Mouse (Mus musculus) T-helper 1 cell (primary cell): ENCODE results near the gene Snx9.

ENCODE experiments used
- in situ Hi-C: fragments of 300-600 bp; cut with MboI, MseI; formaldehyde crosslinking; loops from one replicate; pipeline ENCODE4 v1.15.1; 2025; ENCODE audit warnings: high pct_unique_total_duplicates

Snx9 gene

GRCm38 (mm10) chr17:5841128-5841942, at the start of gene Snx9:
Gene Snx9, plus strand, starts transcription at chr17:5841329.
- in situ Hi-C loops, result no loop called here

GRCm38 (mm10) chr17:5792164-5792791, 48.9 kb upstream of the Snx9 start:
- in situ Hi-C loops, result no loop called here

- in situ Hi-C loops, result no loop called here
These were observed 47.5 kb upstream of the Snx9 start for GRCm38 (mm10) chr17:5793593-5793992.

- in situ Hi-C loops, result no loop called here
These were observed 46.9 kb upstream of the Snx9 start for GRCm38 (mm10) chr17:5794276-5794675.

- in situ Hi-C loops, result loop anchor here (5.0 kb wide), 2 partner anchors 62 to 92 kb away; no protein-coding TSS in a partner anchor
These were observed 45.8 kb upstream of the Snx9 start for GRCm38 (mm10) chr17:5795369-5795768.

- in situ Hi-C loops, result loop anchor here (5.0 kb wide), 2 partner anchors 61 to 91 kb away; no protein-coding TSS in a partner anchor
These were observed 45.3 kb upstream of the Snx9 start for GRCm38 (mm10) chr17:5795878-5796277.

GRCm38 (mm10) chr17:5797124-5797760, 43.9 kb upstream of the Snx9 start:
- in situ Hi-C loops, result loop anchor here (5.0 kb wide), 2 partner anchors 60 to 90 kb away; no protein-coding TSS in a partner anchor

GRCm38 (mm10) chr17:5798221-5798801, 42.8 kb upstream of the Snx9 start:
- in situ Hi-C loops, result loop anchor here (5.0 kb wide), 2 partner anchors 59 to 89 kb away; no protein-coding TSS in a partner anchor

- in situ Hi-C loops, result loop anchor here (5.0 kb wide), 2 partner anchors 58 to 88 kb away; no protein-coding TSS in a partner anchor
These were observed 42.2 kb upstream of the Snx9 start for GRCm38 (mm10) chr17:5798900-5799299.

GRCm38 (mm10) chr17:5799396-5800021, 41.6 kb upstream of the Snx9 start:
- in situ Hi-C loops, result loop anchor here (5.0 kb wide), 2 partner anchors 58 to 88 kb away; no protein-coding TSS in a partner anchor

- in situ Hi-C loops, result no loop called here
These were observed 40.9 kb upstream of the Snx9 start for GRCm38 (mm10) chr17:5800254-5800653.

- in situ Hi-C loops, result no loop called here
These were observed 40.1 kb upstream of the Snx9 start for GRCm38 (mm10) chr17:5800824-5801560.

- in situ Hi-C loops, result no loop called here
These were observed 39.1 kb upstream of the Snx9 start for GRCm38 (mm10) chr17:5801761-5802655.

- in situ Hi-C loops, result no loop called here
These were observed 38.5 kb upstream of the Snx9 start for GRCm38 (mm10) chr17:5802656-5802955.

GRCm38 (mm10) chr17:5803229-5804012, 37.7 kb upstream of the Snx9 start:
- in situ Hi-C loops, result no loop called here

- in situ Hi-C loops, result no loop called here
These were observed 36.6 kb upstream of the Snx9 start for GRCm38 (mm10) chr17:5804370-5805150.

GRCm38 (mm10) chr17:5805151-5805834, 35.8 kb upstream of the Snx9 start:
- in situ Hi-C loops, result no loop called here

GRCm38 (mm10) chr17:5805935-5806334, 35.2 kb upstream of the Snx9 start:
- in situ Hi-C loops, result no loop called here
